Mouse (Mus musculus) heart, postnatal 4 days (tissue): ENCODE measurements around the gene Ndufs7. TPM values are rescaled to one million over a fixed set of nuclear protein-coding genes. Genes with fewer than 3 reads are reported as not detected.

ENCODE experiments used
- DNase-seq: peaks from one replicate; pipeline ENCODE4 v3.0.0; 2021
- microRNA-seq, 2 experiments: library from miRNA; unstranded; fragments of <30 nt; microRNA quantifications; one replicate each; pipeline ENCODE4 v1.2.0; 2021 to 2022
- total RNA-seq, 2 experiments: library from RNA; stranded (reverse); gene quantifications; 2 replicates each; pipeline ENCODE4 v1.2.3; 2021

Gene Ndufs7
- total RNA-seq, 2 experiments from 2014 or later: 480 to 520 TPM

- DNase-seq: no peak
Measured at GRCm38 (mm10) chr10:80294788-80295303, 45.9 kb downstream of the Ndufs7 start.

GRCm38 (mm10) chr10:80295618-80296425, 46.9 kb downstream of the Ndufs7 start, which contains the start of gene Apc2:
Gene Apc2, plus strand, starts transcription at chr10:80295977.
- peak; percentile 73 for DNase-seq

DNA sequence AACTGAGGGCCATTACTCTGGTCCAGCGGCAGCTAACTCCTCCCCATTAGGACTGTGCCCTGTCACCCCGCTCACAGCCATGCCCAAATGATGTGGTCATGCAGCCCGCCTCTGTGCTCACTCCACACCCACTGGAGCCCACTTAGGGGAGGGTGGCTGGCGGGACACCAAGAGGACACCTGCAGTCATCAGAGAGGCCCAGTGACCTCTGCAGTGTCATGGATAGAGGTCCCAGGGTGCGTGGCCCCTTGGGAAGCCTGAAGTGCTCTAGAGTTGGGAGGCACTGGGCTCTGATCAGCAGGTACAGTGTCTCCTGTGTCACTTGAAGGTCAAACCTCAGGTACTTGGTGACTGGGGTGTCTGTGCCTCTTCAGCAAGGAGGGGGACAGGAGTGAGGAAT, 47.9 kb downstream of the Ndufs7 start:
- no peak for DNase-seq

GRCm38 (mm10) chr10:80297526-80298133, 48.7 kb downstream of the Ndufs7 start:
- no peak for DNase-seq

DNA sequence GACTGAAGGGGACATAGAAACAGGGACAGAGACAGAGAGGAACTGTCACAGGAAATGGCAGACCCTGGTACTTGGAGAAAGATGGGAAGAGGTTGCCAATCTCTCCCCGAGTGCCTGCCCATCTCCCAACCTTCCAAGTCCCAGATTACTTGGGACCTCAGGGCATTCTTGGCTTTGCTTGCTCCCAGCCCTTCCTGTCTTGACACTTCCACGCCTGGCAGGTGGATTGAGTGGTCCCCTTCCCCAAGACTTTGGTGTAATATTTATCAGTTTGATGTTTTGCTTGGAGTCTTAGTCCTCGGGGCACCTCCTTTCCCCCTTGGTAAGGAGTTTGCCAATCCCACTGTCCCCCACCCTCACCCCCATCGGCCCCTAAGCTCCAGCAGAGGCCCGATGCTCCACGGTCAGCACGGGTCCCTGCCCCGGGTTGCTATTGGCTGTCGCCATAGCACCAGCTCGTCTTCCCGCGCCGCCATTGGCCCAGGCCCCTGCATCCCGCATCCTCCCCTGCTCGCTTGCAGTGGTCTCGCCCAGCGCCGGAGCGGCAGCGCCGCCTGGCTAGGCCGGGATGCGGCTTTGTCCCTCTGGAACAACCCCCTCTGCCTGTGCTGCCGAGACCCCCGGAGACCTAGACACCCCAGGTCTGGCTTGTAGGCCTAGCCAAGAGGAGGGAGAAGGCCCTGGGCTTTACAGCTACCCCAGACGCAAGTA, 49.8 kb downstream of the Ndufs7 start:
- peak; percentile 75 for DNase-seq

GRCm38 (mm10) chr10:80299301-80299700, 50.4 kb downstream of the Ndufs7 start:
- DNase-seq: no peak

DNA sequence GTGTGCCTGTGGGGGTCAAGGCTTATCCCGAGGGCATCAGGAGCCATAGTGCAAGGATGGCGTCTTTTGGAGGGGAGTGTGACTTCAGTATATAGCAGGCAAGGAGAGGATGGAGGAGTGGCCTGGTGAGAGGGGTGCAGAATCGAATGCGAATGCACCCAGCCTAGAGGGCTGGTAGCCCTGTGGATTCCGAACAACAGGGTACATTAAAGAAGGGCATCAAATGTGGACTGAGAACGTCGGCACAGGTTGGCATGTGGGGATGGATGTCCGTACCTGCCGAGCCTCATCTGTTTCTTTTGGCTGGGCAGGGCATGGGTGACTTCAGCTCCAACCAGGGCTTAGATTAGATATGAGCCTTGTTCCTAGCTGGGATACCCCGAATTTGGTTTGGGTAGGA, 50.9 kb downstream of the Ndufs7 start:
- no peak for DNase-seq

DNA sequence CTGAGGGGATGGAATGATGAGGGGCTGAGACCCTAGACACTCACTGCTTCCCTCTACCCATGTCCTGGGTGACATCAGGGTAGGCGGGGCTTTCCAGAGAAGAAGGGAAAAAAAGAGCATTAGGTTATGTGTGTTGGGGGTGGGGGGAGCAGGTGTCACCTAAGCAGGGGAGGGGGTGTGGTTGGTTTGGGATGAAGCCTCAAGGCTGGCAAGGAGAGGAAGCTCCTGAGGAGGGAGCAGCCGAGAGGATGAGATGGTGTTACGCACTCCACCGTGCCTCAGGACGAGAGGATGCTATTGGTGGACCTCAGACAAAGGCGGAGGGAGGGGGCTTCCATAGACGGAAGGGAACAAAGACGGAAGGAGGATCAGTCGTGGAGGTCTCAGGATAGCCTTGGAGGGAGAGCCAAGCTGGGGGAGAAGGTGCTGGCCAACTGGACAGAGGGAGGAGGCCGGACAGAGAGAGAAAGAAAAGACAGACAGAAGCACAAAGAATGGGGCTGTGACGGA, 51.8 kb downstream of the Ndufs7 start:
- DNase-seq: no peak

DNA sequence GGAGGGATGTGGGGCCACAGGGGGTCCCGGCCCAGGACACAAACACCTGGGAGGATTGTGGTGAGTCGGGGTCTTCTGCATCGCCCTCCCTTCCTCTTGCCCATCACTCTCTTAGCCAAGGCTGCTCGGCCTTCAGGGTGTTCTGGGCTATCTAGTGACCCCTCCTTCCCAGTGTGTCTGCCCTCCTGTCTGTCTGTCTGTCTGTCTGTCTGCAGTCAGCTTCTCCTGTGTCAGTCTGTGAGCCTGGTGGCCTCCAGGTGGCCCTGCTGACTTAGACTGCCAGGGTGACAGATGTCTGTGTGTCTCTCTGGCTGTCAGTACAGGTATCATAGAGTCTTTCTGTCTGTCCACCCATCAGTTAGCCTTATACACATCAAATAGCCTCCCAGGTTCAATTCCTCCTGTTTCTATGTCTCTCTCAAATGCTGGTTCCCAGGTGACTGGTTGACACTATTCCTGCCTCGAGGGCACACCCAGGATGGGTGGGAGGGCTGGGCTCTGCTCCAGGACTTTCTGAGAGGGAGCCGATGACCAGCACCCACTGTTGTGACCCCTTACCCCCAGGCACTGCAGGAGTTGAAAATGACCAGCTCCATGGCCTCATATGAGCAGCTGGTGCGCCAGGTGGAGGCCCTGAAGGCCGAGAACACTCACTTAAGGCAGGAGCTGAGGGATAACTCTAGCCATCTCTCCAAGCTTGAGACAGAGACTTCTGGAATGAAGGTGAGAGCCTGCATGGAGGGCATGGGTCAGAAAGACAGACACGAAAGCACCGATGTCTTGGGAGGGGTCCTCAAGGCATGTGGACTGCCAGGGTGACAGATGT, 52.5 kb downstream of the Ndufs7 start:
- DNase-seq: no peak

GRCm38 (mm10) chr10:80302082-80302355, 53.1 kb downstream of the Ndufs7 start:
- DNase-seq: no peak

DNA sequence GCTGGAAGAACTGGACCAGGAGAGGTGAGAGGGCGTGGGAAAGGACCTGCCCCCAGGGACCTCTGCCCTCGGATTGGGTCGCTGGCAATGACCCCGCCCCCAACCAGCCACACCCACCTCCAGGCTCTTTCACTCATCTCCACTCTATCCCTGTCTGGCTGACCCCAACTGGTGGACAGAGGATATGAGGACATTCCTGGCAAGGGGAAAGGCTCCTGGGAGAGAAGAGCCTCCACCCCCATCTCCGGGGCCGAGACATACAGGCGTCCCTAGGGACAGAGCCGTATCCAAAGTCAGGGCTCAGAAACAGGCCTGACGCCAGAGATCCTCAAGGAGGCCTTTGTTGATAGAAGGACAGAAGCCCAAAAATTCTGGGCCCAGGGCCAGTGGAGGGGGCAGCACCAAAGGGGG, 53.6 kb downstream of the Ndufs7 start:
- peak; percentile 86 for DNase-seq

GRCm38 (mm10) chr10:80304458-80304857, 55.5 kb downstream of the Ndufs7 start:
- DNase-seq: no peak

GRCm38 (mm10) chr10:80304862-80305261, 55.9 kb downstream of the Ndufs7 start:
- DNase-seq: no peak

Small RNAs within 50 kb of the gene (microRNA-seq; reads per million reads assigned to microRNA genes)
- 0.61 to 2.1 reads per million in 2 experiments for gene Mir6911

Other genes with a start within 250 kb of the Ndufs7 start
- gene Arhgap45, start 232.5 kb upstream of the Ndufs7 start, total RNA-seq: 1 to 10 TPM; 4.0 to 4.1 TPM
- gene Polr2e, start 209.3 kb upstream of the Ndufs7 start, total RNA-seq: 10 to 100 TPM; 66.6 to 70.7 TPM
- 100 to 1,000 TPM; 450 to 489 TPM for gene Gpx4, start 202.0 kb upstream of the Ndufs7 start, total RNA-seq
- gene Sbno2, start 143.6 kb upstream of the Ndufs7 start, total RNA-seq: 10 to 100 TPM; 19.0 to 19.4 TPM
- 10 to 100 TPM; 98.7 to 99.9 TPM for gene Stk11, start 133.3 kb upstream of the Ndufs7 start, total RNA-seq
- 1,000 to 10,000 TPM in 1 of 2 experiments, 100 to 1,000 TPM in 1; 966 to 1,003 TPM for gene Atp5d, start 110.5 kb upstream of the Ndufs7 start, total RNA-seq
- 1 to 10 TPM; 3.7 to 5.1 TPM for gene Cbarp, start 108.3 kb upstream of the Ndufs7 start, total RNA-seq
- 100 to 1,000 TPM; 145 to 163 TPM for gene Midn, start 100.8 kb upstream of the Ndufs7 start, total RNA-seq
- gene Cirbp, start 83.1 kb upstream of the Ndufs7 start, total RNA-seq: 100 to 1,000 TPM; 163 to 193 TPM
- gene 1600002K03Rik, start 76.2 kb upstream of the Ndufs7 start, total RNA-seq: 1 to 10 TPM; 1.9 to 4.9 TPM
- gene Efna2, start 69.6 kb upstream of the Ndufs7 start, total RNA-seq: 1 to 10 TPM; 2.8 to 2.9 TPM
- gene Mum1, start 22.7 kb upstream of the Ndufs7 start, total RNA-seq: 10 to 100 TPM; 22.8 to 26.7 TPM
- 10 to 100 TPM; 18.5 to 23.4 TPM for gene Gamt, start 11.9 kb downstream of the Ndufs7 start, total RNA-seq
- 100 to 1,000 TPM; 131 to 140 TPM for gene Dazap1, start 12.4 kb downstream of the Ndufs7 start, total RNA-seq
- 1,000 to 10,000 TPM in 1 of 2 experiments, 100 to 1,000 TPM in 1; 949 to 1,003 TPM for gene Rps15, start 43.3 kb downstream of the Ndufs7 start, total RNA-seq
- gene Apc2, start 46.9 kb downstream of the Ndufs7 start, total RNA-seq: 1 to 10 TPM; 6.0 to 6.2 TPM
- 10 to 100 TPM; 16.9 TPM for gene 2310011J03Rik, start 71.4 kb downstream of the Ndufs7 start, total RNA-seq
- 1 to 10 TPM; 1.3 to 2.0 TPM for gene Pcsk4, start 80.4 kb downstream of the Ndufs7 start, total RNA-seq
- 1 to 10 TPM; 1.6 to 1.8 TPM for gene Reep6, start 80.8 kb downstream of the Ndufs7 start, total RNA-seq
- 10 to 100 TPM; 32.8 to 34.2 TPM for gene Adamtsl5, start 99.3 kb downstream of the Ndufs7 start, total RNA-seq
- gene Plk5, start 107.3 kb downstream of the Ndufs7 start, total RNA-seq: not detected
- gene Mex3d, start 138.5 kb downstream of the Ndufs7 start, total RNA-seq: 10 to 100 TPM; 20.2 to 22.2 TPM
- 100 to 1,000 TPM; 137 to 140 TPM for gene Mbd3, start 150.4 kb downstream of the Ndufs7 start, total RNA-seq
- 1,000 to 10,000 TPM; 1,257 to 1,372 TPM for gene Uqcr11, start 157.7 kb downstream of the Ndufs7 start, total RNA-seq
- gene Tcf3, start 184.5 kb downstream of the Ndufs7 start, total RNA-seq: 10 to 100 TPM; 58.6 to 60.1 TPM
- gene Onecut3, start 245.7 kb downstream of the Ndufs7 start, total RNA-seq: under 1 TPM in 1 of 2 experiments, not detected in 1; 0.05 TPM